Mouse (Mus musculus) C2C12 (cell line): ENCODE results near the gene Adgrl2. TPM values are rescaled to one million over a fixed set of nuclear protein-coding genes. Genes with fewer than 3 reads are reported as not detected.

ENCODE experiments used
- H3K27me3 ChIP-seq: one replicate; pipeline ENCODE4 v1.6.1; 2011; ENCODE audit not compliant: control insufficient read depth, insufficient read depth, insufficient read length
- H3K36me3 ChIP-seq: one replicate; pipeline ENCODE4 v1.6.1; 2011; ENCODE audit not compliant: control insufficient read depth, insufficient read depth
- H3K4me3 ChIP-seq: one replicate; pipeline ENCODE4 v1.5.1; 2011; ENCODE audit warnings: mild to moderate bottlenecking, control low read depth; ENCODE audit not compliant: poor library complexity, insufficient read depth, severe bottlenecking
- H3K79me2 ChIP-seq: one replicate; pipeline ENCODE4 v1.6.1; 2011; ENCODE audit not compliant: control insufficient read depth, insufficient read depth
- H3K79me3 ChIP-seq: one replicate; pipeline ENCODE4 v1.6.1; 2011; ENCODE audit warnings: low read depth, control low read depth
- H3ac ChIP-seq: one replicate; pipeline ENCODE3; 2011; ENCODE audit warnings: low read depth; ENCODE audit not compliant: control insufficient read depth, insufficient read length
- CEBPB ChIP-seq: IDR thresholded peaks from one replicate; pipeline ENCODE4 v1.6.1; 2011; ENCODE audit warnings: low read depth, mild to moderate bottlenecking, control low read depth, moderate library complexity
- CTCF ChIP-seq: IDR thresholded peaks from one replicate; pipeline ENCODE4 v1.5.1; 2011; ENCODE audit not compliant: control insufficient read depth, insufficient read depth, insufficient read length
- FOSL1 ChIP-seq: IDR thresholded peaks from one replicate; pipeline ENCODE4 v1.8.0; 2011; ENCODE audit warnings: mild to moderate bottlenecking, low read length; ENCODE audit not compliant: poor library complexity, insufficient read depth, severe bottlenecking
- MAX ChIP-seq: IDR thresholded peaks from one replicate; pipeline ENCODE4 v1.6.1; 2011; ENCODE audit warnings: mild to moderate bottlenecking, control low read depth
- MYOD1 ChIP-seq: IDR thresholded peaks from one replicate; pipeline ENCODE4 v1.6.1; 2011; ENCODE audit warnings: low read depth; ENCODE audit not compliant: control insufficient read depth, insufficient read length
- MYOG ChIP-seq: IDR thresholded peaks from one replicate; pipeline ENCODE4 v1.6.1; 2011; ENCODE audit not compliant: control insufficient read depth, insufficient read length; ENCODE audit errors: extremely low read depth
- USF1 ChIP-seq: IDR thresholded peaks from one replicate; pipeline ENCODE4 v1.6.1; 2011; ENCODE audit warnings: low read depth, mild to moderate bottlenecking, control low read depth, moderate library complexity
- polyA plus RNA-seq: library from polyadenylated mRNA; unstranded; fragments of >200 nt; fragmentation: generic; extraction: Trizol; gene quantifications from one replicate; pipeline ENCODE4 v1.2.1, GENCODE M21; 2012; ENCODE audit warnings: missing spikeins

Adgrl2 gene
- polyA plus RNA-seq, 1 experiment, result 19.9 TPM

DNA sequence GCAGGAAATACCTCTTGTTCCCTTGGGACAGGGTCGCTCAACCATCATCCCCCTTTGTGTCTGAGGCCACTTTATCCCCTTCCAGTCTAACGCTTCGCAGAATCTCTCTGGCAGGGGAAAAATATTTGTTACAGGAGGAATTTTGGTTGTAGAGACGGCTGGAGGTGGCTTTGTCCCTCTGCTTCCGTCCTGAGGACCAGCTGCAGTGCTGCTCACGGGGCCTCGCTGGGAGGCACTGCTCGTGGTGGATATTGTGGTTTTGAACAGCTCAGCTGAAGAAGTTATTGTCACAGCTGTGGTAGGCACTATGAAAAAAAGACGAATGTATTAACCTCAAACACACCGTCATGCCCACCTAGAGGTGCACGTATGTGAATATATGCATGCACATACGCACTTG, 137.8 kb downstream of the Adgrl2 start:
- no peaks in the 10 kb centered on the region for H3K27me3 ChIP-seq
- peaks cover 3% of the 10 kb centered on the region for H3K79me3 ChIP-seq
- peaks cover 26% of the 10 kb centered on the region for H3K36me3 ChIP-seq
- H3K79me2 ChIP-seq, result peaks cover 10% of the 10 kb centered on the region
- no peak overlapping the region for H3K4me3 ChIP-seq
- TF ChIP-seq MAX, result no peak
- TF ChIP-seq FOSL1, result no peak
- TF ChIP-seq USF1, result no peak
- no peak for TF ChIP-seq CEBPB
- no peak for TF ChIP-seq MYOD1
- TF ChIP-seq MYOG, result no peak
- TF ChIP-seq CTCF, result no peak
- no peak overlapping the region for H3ac ChIP-seq

DNA sequence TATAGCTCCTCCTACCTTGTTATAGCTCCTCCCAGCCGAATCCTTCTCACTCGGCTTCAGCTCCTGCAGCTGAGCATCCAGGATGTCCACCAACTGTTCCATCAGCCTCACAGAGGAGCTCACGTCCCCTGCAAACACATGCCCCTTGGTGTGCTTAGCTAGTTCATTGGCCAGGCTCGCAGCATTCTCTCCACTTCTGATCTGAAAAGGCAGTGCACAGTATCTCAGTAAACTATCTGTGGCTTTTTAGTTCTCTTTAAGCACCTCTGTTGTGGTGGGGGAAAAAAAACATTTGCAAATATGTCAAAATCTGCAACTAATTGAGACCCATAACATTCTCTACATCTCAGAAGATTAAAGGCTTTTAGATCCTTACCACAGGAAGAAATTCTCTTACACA, 139.5 kb downstream of the Adgrl2 start:
- Histone ChIP-seq H3K4me3 (no peak overlapping the region), H3ac (no peak overlapping the region), H3K27me3 (no peaks in the 10 kb centered on the region), H3K79me2 (no peaks in the 10 kb centered on the region), H3K79me3 (peaks cover 3% of the 10 kb centered on the region), H3K36me3 (peaks cover 35% of the 10 kb centered on the region)
- TF ChIP-seq MYOD1 (no peak), MAX (no peak), CTCF (no peak), CEBPB (no peak), MYOG (no peak), FOSL1 (no peak), USF1 (no peak)

DNA sequence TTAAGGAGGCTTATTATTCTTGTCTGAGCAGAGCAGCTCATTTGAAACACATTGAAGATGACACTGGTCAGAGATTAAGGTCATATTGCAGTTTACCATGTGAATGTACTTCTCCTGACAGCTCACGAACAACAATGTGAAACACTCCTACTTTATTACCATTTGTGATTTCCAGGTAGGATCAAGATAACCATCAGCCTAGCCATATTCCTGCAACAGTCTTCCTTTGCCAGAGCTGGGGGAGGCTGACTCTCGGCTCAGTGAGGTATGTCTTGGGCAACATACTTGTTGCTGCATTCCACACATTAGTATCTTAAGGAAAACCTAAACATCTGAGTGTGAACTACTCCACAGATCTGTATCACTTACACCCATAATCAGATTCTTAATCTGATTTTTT, 142.0 kb downstream of the Adgrl2 start:
- Histone ChIP-seq H3ac (no peak overlapping the region), H3K4me3 (no peak overlapping the region), H3K27me3 (no peaks in the 10 kb centered on the region), H3K36me3 (peaks cover 35% of the 10 kb centered on the region), H3K79me2 (no peaks in the 10 kb centered on the region), H3K79me3 (no peaks in the 10 kb centered on the region)
- TF ChIP-seq MYOG, result no peak
- no peak for TF ChIP-seq USF1
- TF ChIP-seq CTCF, result no peak

DNA sequence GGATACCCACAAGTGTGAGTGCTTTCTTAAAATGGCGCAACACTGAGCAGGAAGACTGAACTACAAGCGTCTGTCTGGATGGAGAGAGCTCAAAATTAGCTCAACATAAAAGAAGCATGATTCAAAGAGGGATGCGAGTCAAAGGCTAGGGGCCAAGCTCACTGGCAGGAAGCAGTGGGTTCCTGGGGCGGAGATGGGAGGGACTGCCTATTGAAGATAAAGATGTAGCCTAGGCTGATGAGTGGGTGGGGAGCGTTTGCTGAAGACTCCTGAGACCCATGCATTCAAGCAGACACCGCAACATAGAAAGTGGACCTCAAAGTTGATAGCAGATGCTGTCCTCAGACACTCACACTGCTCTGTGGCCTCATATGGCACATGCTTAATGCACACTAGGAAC, 146.2 kb downstream of the Adgrl2 start:
- Histone ChIP-seq H3K36me3 (peaks cover 26% of the 10 kb centered on the region), H3K79me3 (no peaks in the 10 kb centered on the region), H3K27me3 (no peaks in the 10 kb centered on the region), H3K79me2 (no peaks in the 10 kb centered on the region), H3ac (no peak overlapping the region), H3K4me3 (no peak overlapping the region)
- no peak for TF ChIP-seq FOSL1
- no peak for TF ChIP-seq MYOD1
- no peak for TF ChIP-seq MYOG
- TF ChIP-seq USF1, result no peak
- TF ChIP-seq CTCF, result no peak
- TF ChIP-seq MAX, result no peak
- no peak for TF ChIP-seq CEBPB

DNA sequence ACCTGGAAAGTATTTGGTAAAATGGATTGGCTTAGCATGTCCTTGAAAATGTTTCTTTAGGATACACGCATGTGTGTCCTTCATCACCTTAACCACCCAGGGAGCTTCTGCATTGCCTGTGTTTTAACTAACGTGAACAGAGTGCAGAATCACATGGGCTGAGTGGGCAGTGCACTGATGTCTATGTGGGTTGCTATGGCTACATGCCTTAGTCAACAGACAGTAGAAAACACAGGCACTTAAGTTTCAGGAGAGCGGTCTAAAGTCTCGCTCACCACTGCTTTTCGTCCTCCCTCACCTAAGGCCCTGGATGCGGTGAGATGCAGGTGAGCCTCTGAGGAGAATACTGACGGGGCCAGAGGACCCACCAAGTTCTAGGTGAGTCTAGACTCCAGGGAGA, 147.8 kb downstream of the Adgrl2 start:
- no peak overlapping the region for H3ac ChIP-seq
- peaks cover 19% of the 10 kb centered on the region for H3K36me3 ChIP-seq
- no peak overlapping the region for H3K4me3 ChIP-seq
- H3K79me3 ChIP-seq, result no peaks in the 10 kb centered on the region
- no peaks in the 10 kb centered on the region for H3K27me3 ChIP-seq
- H3K79me2 ChIP-seq, result no peaks in the 10 kb centered on the region
- no peak for TF ChIP-seq MYOD1
- no peak for TF ChIP-seq USF1
- no peak for TF ChIP-seq CEBPB
- no peak for TF ChIP-seq MAX

DNA sequence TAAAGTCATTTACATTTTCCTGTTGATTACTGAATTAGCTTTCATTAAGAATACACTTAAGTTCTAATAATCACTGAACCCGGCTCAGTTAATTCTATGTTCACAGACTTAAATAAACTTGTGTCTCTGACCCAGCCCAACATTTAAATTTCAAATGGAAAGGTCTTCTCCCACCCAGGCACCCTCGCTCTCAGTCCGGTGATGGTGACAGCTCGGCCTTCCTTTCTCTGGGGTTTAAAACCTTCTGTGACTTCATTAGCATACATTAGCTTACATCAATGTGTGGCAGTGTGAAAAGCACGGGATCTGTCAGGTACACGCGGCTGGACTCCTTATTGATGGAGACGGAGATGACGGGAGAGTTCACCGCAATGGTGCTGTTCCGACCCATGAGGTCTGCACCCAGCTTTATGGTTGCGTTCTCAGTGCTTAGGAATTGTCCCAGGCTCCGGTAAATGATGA, 151.5 kb downstream of the Adgrl2 start:
- no peak overlapping the region for H3K4me3 ChIP-seq
- TF ChIP-seq CTCF, result no peak
- no peak for TF ChIP-seq MAX
- TF ChIP-seq USF1, result no peak
- TF ChIP-seq MYOG, result no peak
- TF ChIP-seq CEBPB, result no peak
- TF ChIP-seq FOSL1, result no peak
- no peak for TF ChIP-seq MYOD1
- no peaks in the 10 kb centered on the region for H3K79me3 ChIP-seq
- H3K79me2 ChIP-seq, result no peaks in the 10 kb centered on the region
- H3K27me3 ChIP-seq, result no peaks in the 10 kb centered on the region
- H3ac ChIP-seq, result no peak overlapping the region
- peaks cover 25% of the 10 kb centered on the region for H3K36me3 ChIP-seq
